8 mouse cellular contexts compared by ENCODE assay signal in the genomic region with DNA sequence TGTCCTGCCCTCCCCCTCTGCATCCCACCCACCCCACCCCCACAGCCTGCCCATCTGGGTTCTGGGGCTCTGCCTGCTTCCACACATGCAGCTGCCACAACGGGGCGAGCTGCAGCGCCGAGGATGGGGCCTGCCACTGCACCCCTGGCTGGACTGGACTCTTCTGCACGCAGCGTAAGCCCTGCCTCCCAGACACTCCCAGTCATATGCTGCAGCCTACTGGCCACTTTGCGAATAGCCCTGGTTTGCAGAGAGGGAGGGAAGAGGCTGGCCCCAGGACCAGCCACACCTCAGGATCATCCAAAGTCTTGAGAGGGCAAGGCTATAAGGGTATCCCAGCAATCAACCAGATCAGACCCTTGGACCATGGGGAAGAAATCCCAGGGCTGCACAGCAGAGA. TPM values are rescaled to one million over a fixed set of nuclear protein-coding genes. Genes with fewer than 3 reads are reported as not detected.
DNase-seq lines count a peak whose midpoint lies in the region; ATAC-seq and TF ChIP-seq lines count a peak whose summit lies in the region.

No protein-coding gene starts in this region.

- H3K9ac ChIP-seq in forebrain, embryonic 11.5 days (ENCODE audit: low read length): no peak overlapping the region
- 0 out of 2 replicates have a peak overlapping the region, but pooled peaks have one; percentile 20 for H3K9ac ChIP-seq in intestine, embryonic 16.5 days (ENCODE audit: low read depth, low read length)
- H3K9ac ChIP-seq in limb, embryonic 14.5 days (ENCODE audit: low read depth, low read length, severe bottlenecking): no peak overlapping the region
- 0 out of 2 replicates have a peak overlapping the region, but pooled peaks have one; percentile 12 for H3K9ac ChIP-seq in midbrain, embryonic 15.5 days

- H3K9me3 ChIP-seq in forebrain, embryonic 11.5 days (ENCODE audit: control insufficient read depth, low read length): no peaks in the 10 kb centered on the region
- H3K9me3 ChIP-seq in intestine, embryonic 16.5 days (ENCODE audit: control insufficient read depth, low read length): no peaks in the 10 kb centered on the region
- no peaks in the 10 kb centered on the region for H3K9me3 ChIP-seq in limb, embryonic 14.5 days (ENCODE audit: control insufficient read depth, low read length)
- no peaks in the 10 kb centered on the region for H3K9me3 ChIP-seq in midbrain, embryonic 15.5 days

- no peaks in the 10 kb centered on the region for H3K27me3 ChIP-seq in forebrain, embryonic 11.5 days (ENCODE audit: control insufficient read depth, insufficient read depth, low read length)
- H3K27me3 ChIP-seq in intestine, embryonic 16.5 days (replicated peaks; ENCODE audit: control insufficient read depth, insufficient read depth, low read length): no peaks in the 10 kb centered on the region
- no peaks in the 10 kb centered on the region for H3K27me3 ChIP-seq in limb, embryonic 14.5 days (ENCODE audit: control insufficient read depth, insufficient read depth, low read length)
- H3K27me3 ChIP-seq in midbrain, embryonic 15.5 days (replicated peaks): no peaks in the 10 kb centered on the region

- TF ChIP-seq CTCF in brain, embryonic 14.5 days (IDR thresholded peaks at IDR 0.05; ENCODE audit: borderline replicate concordance, extremely low read depth, insufficient read depth, insufficient read length): peak; percentile 93

- no peaks in the 10 kb centered on the region for H3K36me3 ChIP-seq in forebrain, embryonic 11.5 days (ENCODE audit: control insufficient read depth, insufficient read depth, low read length)
- no peaks in the 10 kb centered on the region; the same call in 1 of the 2 replicates for H3K36me3 ChIP-seq in intestine, embryonic 16.5 days (ENCODE audit: control insufficient read depth, insufficient read depth, low read length)
- peaks cover 9% of the 10 kb centered on the region; the same call in 1 of the 2 replicates for H3K36me3 ChIP-seq in limb, embryonic 14.5 days (ENCODE audit: control insufficient read depth, insufficient read depth, low read length)
- peaks cover 5% of the 10 kb centered on the region; the same call in 1 of the 2 replicates for H3K36me3 ChIP-seq in midbrain, embryonic 15.5 days (replicated peaks)

- H3K4me2 ChIP-seq in forebrain, embryonic 11.5 days (ENCODE audit: low read depth, low read length, severe bottlenecking): no peak overlapping the region
- no peak overlapping the region for H3K4me2 ChIP-seq in intestine, embryonic 16.5 days (ENCODE audit: low read depth, low read length)
- no peak overlapping the region for H3K4me2 ChIP-seq in limb, embryonic 14.5 days (replicated peaks; ENCODE audit: low read depth, low read length, severe bottlenecking)
- 0 out of 2 replicates have a peak overlapping the region, but pooled peaks have one; percentile 9 for H3K4me2 ChIP-seq in midbrain, embryonic 15.5 days

- ATAC-seq in forebrain, embryonic 11.5 days (replicated peaks; ENCODE audit: low FRiP score): peak; percentile 69
- peak; percentile 77 for ATAC-seq in intestine, embryonic 16.5 days
- ATAC-seq in limb, embryonic 14.5 days (ENCODE audit: low FRiP score, low read depth): peak; percentile 76
- peak; percentile 89 for ATAC-seq in midbrain, embryonic 15.5 days (replicated peaks)

- H3K27ac ChIP-seq in forebrain, embryonic 11.5 days (ENCODE audit: low read depth, low read length): no peak overlapping the region
- H3K27ac ChIP-seq in intestine, embryonic 16.5 days (ENCODE audit: low read length): no peak overlapping the region
- no peak overlapping the region for H3K27ac ChIP-seq in limb, embryonic 14.5 days (replicated peaks; ENCODE audit: low read depth, low read length)
- H3K27ac ChIP-seq in midbrain, embryonic 15.5 days: no peak overlapping the region

- no peak for TF ChIP-seq POLR2A in brain, embryonic 14.5 days (IDR thresholded peaks at IDR 0.05; ENCODE audit: borderline replicate concordance, extremely low read depth, insufficient read depth, insufficient read length, poor library complexity, severe bottlenecking)
- TF ChIP-seq POLR2A in limb, embryonic 14.5 days (IDR thresholded peaks at IDR 0.05; ENCODE audit: borderline replicate concordance, extremely low read depth, insufficient read depth, insufficient read length): no peak

- H3K4me1 ChIP-seq in forebrain, embryonic 11.5 days (replicated peaks; ENCODE audit: control insufficient read depth, insufficient read depth, low read length): peaks cover 2% of the 10 kb centered on the region; the same call in 1 of the 2 replicates
- H3K4me1 ChIP-seq in intestine, embryonic 16.5 days (ENCODE audit: control insufficient read depth, insufficient read depth, low read length): peaks cover 16% of the 10 kb centered on the region; the same call in 1 of the 2 replicates
- no peaks in the 10 kb centered on the region for H3K4me1 ChIP-seq in limb, embryonic 14.5 days (ENCODE audit: control insufficient read depth, insufficient read depth, low read length)
- H3K4me1 ChIP-seq in midbrain, embryonic 15.5 days: peaks cover 15% of the 10 kb centered on the region

- H3K4me3 ChIP-seq in forebrain, embryonic 11.5 days (ENCODE audit: low read depth, low read length): no peak overlapping the region
- H3K4me3 ChIP-seq in intestine, embryonic 16.5 days (ENCODE audit: low read length): no peak overlapping the region
- H3K4me3 ChIP-seq in limb, embryonic 14.5 days (replicated peaks; ENCODE audit: low read length): no peak overlapping the region
- H3K4me3 ChIP-seq in midbrain, embryonic 15.5 days: no peak overlapping the region

- WGBS in forebrain, embryonic 11.5 days: 3% methylated on average over 7 of the region's 7 CpGs
- WGBS in intestine, embryonic 16.5 days: 14% methylated on average over 7 of the region's 7 CpGs
- 5% methylated on average over 7 of the region's 7 CpGs for WGBS in limb, embryonic 14.5 days
- 3% methylated on average over 7 of the region's 7 CpGs for WGBS in midbrain, embryonic 15.5 days

- peak; percentile 59 for DNase-seq in layer of hippocampus, adult 11-12 months (ENCODE audit: low spot score)
- DNase-seq in layer of hippocampus, adult 9-10 months (ENCODE audit: low spot score): no peak
- DNase-seq in brain, embryonic 14.5 days (ENCODE audit: low read depth): peak; percentile 76
- DNase-seq in forebrain, embryonic 11.5 days (ENCODE audit: low spot score): peak; percentile 83
- DNase-seq in limb, embryonic 14.5 days (ENCODE audit: low spot score): peak; percentile 35
- peak; percentile 12 for DNase-seq in thymus, postnatal 14 days

RNA-seq across cellular contexts. Expression of a gene that starts 46.4 kb away (rescaled TPM):
- polyA plus RNA-seq in brain, embryonic 14.5 days (2012; rRNA removed): 230 and 306 TPM in 2 replicates
- polyA plus RNA-seq in forebrain, embryonic 11.5 days (2014; fragmentation: Nextera tagmentation; extraction: Ambion mirVana): 253 and 282 TPM in 2 replicates
- polyA plus RNA-seq in intestine, embryonic 16.5 days (2015; fragmentation: Nextera tagmentation; extraction: Ambion mirVana): 645 and 812 TPM in 2 replicates
- 160 and 243 TPM in 2 replicates for polyA plus RNA-seq in limb, embryonic 14.5 days (2012; rRNA removed)
- polyA plus RNA-seq in limb, embryonic 14.5 days (2014; fragmentation: Nextera tagmentation; extraction: Ambion mirVana): 406 and 434 TPM in 2 replicates
- polyA plus RNA-seq in midbrain, embryonic 15.5 days (2015; fragmentation: Nextera tagmentation; extraction: Ambion mirVana): 401 and 402 TPM in 2 replicates

Comparison
In these comparisons a context has a peak if more than half of its experiments do, and no peak if none do; other contexts are left out.
1. H3K9ac ChIP-seq: peak in intestine, embryonic 16.5 days (single experiment) and midbrain, embryonic 15.5 days (single experiment); none in forebrain, embryonic 11.5 days (single experiment) and limb, embryonic 14.5 days (single experiment).
2. Peak in every context shown above with its lines, with median percentiles within 50 percentile points of each other: ATAC-seq.